Mouse (Mus musculus) retina, postnatal 1 day (tissue): ENCODE data around the gene Ttll11.
A peak's percentile ranks its signal among the peaks of the same experiment; 100 is the strongest.

Experiments used
- DNase-seq: peaks from one replicate; pipeline ENCODE4 v3.0.0-alpha.2; 2012

Gene Ttll11

GRCm38 (mm10) chr2:35849632-35850230, 130.0 kb downstream of the Ttll11 start:
- DNase-seq: peak; percentile 57

GRCm38 (mm10) chr2:35845611-35846504, 133.9 kb downstream of the Ttll11 start:
- no peak for DNase-seq

- no peak for DNase-seq
These were observed 135.6 kb downstream of the Ttll11 start for GRCm38 (mm10) chr2:35843896-35844690.

- DNase-seq: peak; percentile 77
These were observed 136.8 kb downstream of the Ttll11 start for GRCm38 (mm10) chr2:35842780-35843474.

GRCm38 (mm10) chr2:35841841-35842420, 137.8 kb downstream of the Ttll11 start:
- no peak for DNase-seq

- DNase-seq: no peak
These were observed 138.5 kb downstream of the Ttll11 start for GRCm38 (mm10) chr2:35840956-35841816.

GRCm38 (mm10) chr2:35838751-35839479, 140.8 kb downstream of the Ttll11 start:
- no peak for DNase-seq

GRCm38 (mm10) chr2:35834198-35834913, 145.4 kb downstream of the Ttll11 start:
- no peak for DNase-seq

- DNase-seq: no peak
These were observed 146.2 kb downstream of the Ttll11 start for GRCm38 (mm10) chr2:35833546-35833945.

GRCm38 (mm10) chr2:35832742-35833425, 146.8 kb downstream of the Ttll11 start:
- DNase-seq: no peak

GRCm38 (mm10) chr2:35831904-35832581, 147.7 kb downstream of the Ttll11 start:
- no peak for DNase-seq

- no peak for DNase-seq
These were observed 148.5 kb downstream of the Ttll11 start for GRCm38 (mm10) chr2:35830966-35831903.

- DNase-seq: no peak
These were observed 150.6 kb downstream of the Ttll11 start for GRCm38 (mm10) chr2:35829136-35829535.

- no peak for DNase-seq
These were observed 151.8 kb downstream of the Ttll11 start for GRCm38 (mm10) chr2:35827886-35828285.

- DNase-seq: no peak
These were observed 154.6 kb downstream of the Ttll11 start for GRCm38 (mm10) chr2:35825157-35825556.

GRCm38 (mm10) chr2:35823589-35823988, 156.1 kb downstream of the Ttll11 start:
- no peak for DNase-seq

- DNase-seq: no peak
These were observed 160.8 kb downstream of the Ttll11 start for GRCm38 (mm10) chr2:35818883-35819282.
